Mouse (Mus musculus): ENCODE data around the gene Slit3. TPM values are rescaled to one million over a fixed set of nuclear protein-coding genes. Genes with fewer than 3 reads are reported as not detected.

Gene Slit3
- polyA plus RNA-seq, 1 experiment from 2014 or later: 4.8 TPM

- no peak for TF ChIP-seq CTCF (IDR thresholded peaks at IDR 0.05; ENCODE audit: low read depth)
- no peak overlapping the region for H3K4me2 ChIP-seq (replicated peaks; ENCODE audit: low read depth)
- no peak overlapping the region for H3K4me3 ChIP-seq (ENCODE audit: low read depth, low read length)
- no peak for ATAC-seq
- no peaks in the 10 kb centered on the region for H3K36me3 ChIP-seq (ENCODE audit: control insufficient read depth, insufficient read depth)
- H3K27me3 ChIP-seq (replicated peaks; ENCODE audit: control insufficient read depth, insufficient read depth, low read length): no peaks in the 10 kb centered on the region
- H3K4me1 ChIP-seq (replicated peaks; ENCODE audit: control insufficient read depth, insufficient read depth, low read length): no peaks in the 10 kb centered on the region
- H3K9me3 ChIP-seq (ENCODE audit: control insufficient read depth): no peaks in the 10 kb centered on the region
- H3K27ac ChIP-seq (ENCODE audit: low read depth, low read length): no peak overlapping the region
- no peak overlapping the region for H3K9ac ChIP-seq (ENCODE audit: low read depth, low read length)
- 70% methylated on average over 7 of the region's 7 CpGs for WGBS
Measured at GRCm38 (mm10) chr11:35598732-35599131, 477.7 kb downstream of the Slit3 start.

- Histone ChIP-seq H3K4me3 (ENCODE audit: low read depth, low read length) (no peak overlapping the region), H3K36me3 (ENCODE audit: control insufficient read depth, insufficient read depth) (no peaks in the 10 kb centered on the region), H3K9me3 (ENCODE audit: control insufficient read depth) (no peaks in the 10 kb centered on the region), H3K27ac (ENCODE audit: low read depth, low read length) (no peak overlapping the region), H3K27me3 (replicated peaks; ENCODE audit: control insufficient read depth, insufficient read depth, low read length) (no peaks in the 10 kb centered on the region), H3K4me2 (replicated peaks; ENCODE audit: low read depth) (no peak overlapping the region), H3K9ac (ENCODE audit: low read depth, low read length) (no peak overlapping the region), H3K4me1 (replicated peaks; ENCODE audit: control insufficient read depth, insufficient read depth, low read length) (peaks cover 4% of the 10 kb centered on the region; the same call in 1 of the 2 replicates)
- no peak for ATAC-seq
- WGBS: 60% methylated on average over 10 of the region's 10 CpGs
- TF ChIP-seq CTCF (IDR thresholded peaks at IDR 0.05; ENCODE audit: low read depth): no peak
Measured at GRCm38 (mm10) chr11:35601652-35602240, 480.7 kb downstream of the Slit3 start.

- WGBS: 54% methylated on average over 10 of the region's 10 CpGs
- Histone ChIP-seq H3K9me3 (ENCODE audit: control insufficient read depth) (no peaks in the 10 kb centered on the region), H3K9ac (ENCODE audit: low read depth, low read length) (no peak overlapping the region), H3K4me1 (replicated peaks; ENCODE audit: control insufficient read depth, insufficient read depth, low read length) (peaks cover 4% of the 10 kb centered on the region; the same call in 1 of the 2 replicates), H3K4me2 (replicated peaks; ENCODE audit: low read depth) (no peak overlapping the region), H3K27ac (ENCODE audit: low read depth, low read length) (no peak overlapping the region), H3K36me3 (ENCODE audit: control insufficient read depth, insufficient read depth) (no peaks in the 10 kb centered on the region), H3K27me3 (replicated peaks; ENCODE audit: control insufficient read depth, insufficient read depth, low read length) (no peaks in the 10 kb centered on the region), H3K4me3 (ENCODE audit: low read depth, low read length) (no peak overlapping the region)
- ATAC-seq: no peak
- no peak for TF ChIP-seq CTCF (IDR thresholded peaks at IDR 0.05; ENCODE audit: low read depth)
Measured at GRCm38 (mm10) chr11:35602586-35602985, 481.6 kb downstream of the Slit3 start.

GRCm38 (mm10) chr11:35603946-35604345 is 482.9 kb downstream of the Slit3 start:
- Histone ChIP-seq H3K27ac (ENCODE audit: low read depth, low read length) (no peak overlapping the region), H3K4me1 (replicated peaks; ENCODE audit: control insufficient read depth, insufficient read depth, low read length) (peaks cover 4% of the 10 kb centered on the region; the same call in 1 of the 2 replicates), H3K36me3 (ENCODE audit: control insufficient read depth, insufficient read depth) (no peaks in the 10 kb centered on the region), H3K9me3 (ENCODE audit: control insufficient read depth) (no peaks in the 10 kb centered on the region), H3K4me3 (ENCODE audit: low read depth, low read length) (no peak overlapping the region), H3K27me3 (replicated peaks; ENCODE audit: control insufficient read depth, insufficient read depth, low read length) (no peaks in the 10 kb centered on the region), H3K9ac (ENCODE audit: low read depth, low read length) (no peak overlapping the region), H3K4me2 (replicated peaks; ENCODE audit: low read depth) (no peak overlapping the region)
- WGBS: 92% methylated on average over 6 of the region's 6 CpGs
- ATAC-seq: no peak
- peak; percentile 69 for TF ChIP-seq CTCF (IDR thresholded peaks at IDR 0.05; ENCODE audit: low read depth)

- H3K27ac ChIP-seq (ENCODE audit: low read depth, low read length): no peak overlapping the region
- ATAC-seq: peak; percentile 86
- WGBS: 35% methylated on average over 18 of the region's 18 CpGs
Measured at GRCm38 (mm10) chr11:35604848-35605790, 484.1 kb downstream of the Slit3 start.

GRCm38 (mm10) chr11:35607191-35607590 is 486.2 kb downstream of the Slit3 start:
- no peak for ATAC-seq
- Histone ChIP-seq H3K27ac (ENCODE audit: low read depth, low read length) (no peak overlapping the region), H3K9me3 (ENCODE audit: control insufficient read depth) (no peaks in the 10 kb centered on the region)

More at GRCm38 (mm10) chr11:35604848-35605790, 484.1 kb downstream of the Slit3 start:
- Histone ChIP-seq H3K9me3 (ENCODE audit: control insufficient read depth) (no peaks in the 10 kb centered on the region), H3K36me3 (ENCODE audit: control insufficient read depth, insufficient read depth) (no peaks in the 10 kb centered on the region), H3K4me2 (replicated peaks; ENCODE audit: low read depth) (0 out of 2 replicates have a peak overlapping the region, but pooled peaks have one; percentile 1), H3K4me1 (replicated peaks; ENCODE audit: control insufficient read depth, insufficient read depth, low read length) (peaks cover 4% of the 10 kb centered on the region; the same call in 1 of the 2 replicates), H3K27me3 (replicated peaks; ENCODE audit: control insufficient read depth, insufficient read depth, low read length) (no peaks in the 10 kb centered on the region), H3K9ac (ENCODE audit: low read depth, low read length) (no peak overlapping the region), H3K4me3 (ENCODE audit: low read depth, low read length) (no peak overlapping the region)
- no peak for TF ChIP-seq CTCF (IDR thresholded peaks at IDR 0.05; ENCODE audit: low read depth)

More at GRCm38 (mm10) chr11:35607191-35607590, 486.2 kb downstream of the Slit3 start:
- Histone ChIP-seq H3K4me1 (replicated peaks; ENCODE audit: control insufficient read depth, insufficient read depth, low read length) (peaks cover 4% of the 10 kb centered on the region; the same call in 1 of the 2 replicates), H3K27me3 (replicated peaks; ENCODE audit: control insufficient read depth, insufficient read depth, low read length) (no peaks in the 10 kb centered on the region), H3K4me2 (replicated peaks; ENCODE audit: low read depth) (no peak overlapping the region), H3K4me3 (ENCODE audit: low read depth, low read length) (no peak overlapping the region), H3K9ac (ENCODE audit: low read depth, low read length) (no peak overlapping the region), H3K36me3 (ENCODE audit: control insufficient read depth, insufficient read depth) (no peaks in the 10 kb centered on the region)
- 82% methylated on average over 4 of the region's 4 CpGs for WGBS
- no peak for TF ChIP-seq CTCF (IDR thresholded peaks at IDR 0.05; ENCODE audit: low read depth)

Data from intestine, postnatal 0 days (tissue).